ENCODE assay signal across 8 mouse cellular contexts in genomic region chrX:12006031-12006881, GRCm38 (mm10).
DNase-seq lines count a peak whose midpoint lies in the region; ATAC-seq and TF ChIP-seq lines count a peak whose summit lies in the region.

No protein-coding gene starts in this region.

- peak; percentile 38 for DNase-seq in c-Kit-positive CD71-positive TER-119-positive erythroid progenitor cells, embryonic 14.5 days (ENCODE audit: low spot score)
- peak; percentile 69 to 77 for DNase-seq in heart, postnatal 14 days
- DNase-seq in large intestine, adult 2 months (ENCODE audit: low read depth, low spot score) = peak; percentile 7
- peak; percentile 76 for DNase-seq in liver, postnatal 0 days
- DNase-seq in thymus, postnatal 0 days (ENCODE audit: low spot score) = peak; percentile 47

- no peaks in the 10 kb centered on the region for H3K9me3 ChIP-seq in E14TG2a.4 (ENCODE audit: low read length)
- no peaks in the 10 kb centered on the region for H3K9me3 ChIP-seq in forebrain, embryonic 12.5 days
- H3K9me3 ChIP-seq in liver, postnatal 0 days (ENCODE audit: low read length) = no peaks in the 10 kb centered on the region
- no peaks in the 10 kb centered on the region for H3K9me3 ChIP-seq in neural tube, embryonic 13.5 days

- intact Hi-C loops in heart, postnatal 14 days (cut with DNase I) = loop anchor here (5.0 to 10.0 kb wide), 3 partner anchors 71 to 374 kb away; no protein-coding TSS in a partner anchor

- WGBS in forebrain, embryonic 12.5 days = 2% methylated on average over 45 of the region's 57 CpGs
- 8% methylated on average over 57 of the region's 57 CpGs for WGBS in large intestine, adult 2 months
- WGBS in liver, postnatal 0 days (ENCODE audit: insufficient replicate concordance) = 3% methylated on average over 44 of the region's 57 CpGs
- WGBS in neural tube, embryonic 13.5 days = 3% methylated on average over 57 of the region's 57 CpGs

- H3K4me2 ChIP-seq in forebrain, embryonic 12.5 days = peak overlapping the region; percentile 61
- peak overlapping the region; percentile 75 for H3K4me2 ChIP-seq in liver, postnatal 0 days (ENCODE audit: low read depth, low read length)
- H3K4me2 ChIP-seq in neural tube, embryonic 13.5 days = peak overlapping the region; percentile 61

- H3K4me3 ChIP-seq in E14TG2a.4 (replicated peaks; ENCODE audit: low read length) = peak overlapping the region; percentile 67
- H3K4me3 ChIP-seq in forebrain, embryonic 12.5 days (replicated peaks) = peak overlapping the region; percentile 39
- peak overlapping the region; percentile 57 for H3K4me3 ChIP-seq in liver, postnatal 0 days (ENCODE audit: low read depth, low read length)
- H3K4me3 ChIP-seq in neural tube, embryonic 13.5 days = peak overlapping the region; percentile 39

- ATAC-seq in forebrain, embryonic 12.5 days (ENCODE audit: low FRiP score) = peak; percentile 25
- ATAC-seq in liver, postnatal 0 days = peak; percentile 56
- ATAC-seq in neural tube, embryonic 13.5 days (ENCODE audit: low read depth) = peak; percentile 70

- H3K27ac ChIP-seq in forebrain, embryonic 12.5 days = peak overlapping the region; percentile 92
- peak overlapping the region; percentile 92 for H3K27ac ChIP-seq in liver, postnatal 0 days (ENCODE audit: low read depth)
- peak overlapping the region; percentile 93 for H3K27ac ChIP-seq in neural tube, embryonic 13.5 days (replicated peaks)

- peaks cover 30% of the 10 kb centered on the region for H3K27me3 ChIP-seq in E14TG2a.4 (ENCODE audit: insufficient read depth, low read length)
- H3K27me3 ChIP-seq in forebrain, embryonic 12.5 days = peaks cover 81% of the 10 kb centered on the region
- 0 out of 2 replicates have a peak, but pooled peaks cover 5% of the 10 kb centered on the region for H3K27me3 ChIP-seq in liver, postnatal 0 days (ENCODE audit: insufficient read depth, low read length)
- H3K27me3 ChIP-seq in neural tube, embryonic 13.5 days = peaks cover 86% of the 10 kb centered on the region

- TF ChIP-seq CTCF in E14TG2a.4 (conservative IDR thresholded peaks at IDR 0.05; ENCODE audit: low read length) = no peak
- TF ChIP-seq CTCF in liver, postnatal 0 days (IDR thresholded peaks at IDR 0.05; ENCODE audit: low read depth) = no peak

- peak overlapping the region; percentile 57 for H3K9ac ChIP-seq in forebrain, embryonic 12.5 days
- H3K9ac ChIP-seq in liver, postnatal 0 days (replicated peaks) = peak overlapping the region; percentile 68
- peak overlapping the region; percentile 76 for H3K9ac ChIP-seq in neural tube, embryonic 13.5 days

- TF ChIP-seq EP300 in liver, postnatal 0 days (IDR thresholded peaks at IDR 0.05; ENCODE audit: low read depth) = 0 out of 2 replicates have a peak, but pooled peaks have one; percentile 33

- H3K36me3 ChIP-seq in E14TG2a.4 (ENCODE audit: insufficient read depth, low read length) = no peaks in the 10 kb centered on the region
- H3K36me3 ChIP-seq in forebrain, embryonic 12.5 days (replicated peaks) = no peaks in the 10 kb centered on the region
- no peaks in the 10 kb centered on the region for H3K36me3 ChIP-seq in liver, postnatal 0 days (replicated peaks; ENCODE audit: insufficient read depth, low read length)
- no peaks in the 10 kb centered on the region for H3K36me3 ChIP-seq in neural tube, embryonic 13.5 days

- H3K4me1 ChIP-seq in E14TG2a.4 (replicated peaks; ENCODE audit: low read depth, low read length) = peaks cover 59% of the 10 kb centered on the region
- H3K4me1 ChIP-seq in forebrain, embryonic 12.5 days = peaks cover 55% of the 10 kb centered on the region
- H3K4me1 ChIP-seq in liver, postnatal 0 days (ENCODE audit: insufficient read depth) = peaks cover 23% of the 10 kb centered on the region
- H3K4me1 ChIP-seq in neural tube, embryonic 13.5 days (replicated peaks) = peaks cover 68% of the 10 kb centered on the region

Comparison
In these comparisons a context has a peak if more than half of its experiments do, and no peak if none do; other contexts are left out.
1. Peak in every context shown above with its lines: DNase-seq, ATAC-seq, H3K4me3 ChIP-seq and H3K27ac ChIP-seq.
2. DNase-seq: peak in every context shown above with its lines; median percentile 76 in liver, postnatal 0 days; 73 in heart, postnatal 14 days; 47 in thymus, postnatal 0 days; 38 in c-Kit-positive CD71-positive TER-119-positive erythroid progenitor cells, embryonic 14.5 days; 7 in large intestine, adult 2 months.